Mouse (Mus musculus): ENCODE measurements around the gene Arglu1. TPM values are rescaled to one million over a fixed set of nuclear protein-coding genes. Genes with fewer than 3 reads are reported as not detected.

The Arglu1 gene
- polyA plus RNA-seq, 1 experiment, result 10.5 TPM

DNA sequence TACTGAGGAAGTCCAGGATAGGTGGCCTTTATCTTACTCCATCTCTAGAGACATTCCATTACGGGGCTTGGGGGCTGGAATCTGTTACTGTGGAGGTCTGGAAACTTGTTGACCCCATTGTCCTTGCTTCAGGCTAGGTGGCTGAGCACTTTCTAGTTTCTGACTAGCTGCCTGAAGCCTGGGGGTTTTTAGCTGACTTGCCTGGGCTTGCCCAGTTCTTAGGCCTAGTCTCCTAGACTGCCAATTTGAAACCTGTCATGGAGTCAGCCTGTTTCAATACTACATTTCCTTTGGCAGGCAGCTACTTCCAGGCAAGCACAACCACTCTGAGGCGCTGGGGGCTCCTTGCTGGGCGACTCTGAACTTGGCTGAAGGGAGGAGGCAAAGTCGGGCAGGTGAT, 9.9 kb upstream of the Arglu1 start:
- Histone ChIP-seq H3K4me3 (replicated peaks) (no peak overlapping the region), H3K36me3 (ENCODE audit: control insufficient read depth) (no peaks in the 10 kb centered on the region), H3K27me3 (ENCODE audit: control insufficient read depth) (no peaks in the 10 kb centered on the region), H3K9me3 (ENCODE audit: control insufficient read depth, low read length) (no peaks in the 10 kb centered on the region), H3K4me1 (ENCODE audit: control insufficient read depth) (no peaks in the 10 kb centered on the region)
- TF ChIP-seq GATA1 (IDR thresholded peaks at IDR 0.05; ENCODE audit: low read length) (no peak), TAL1 (IDR thresholded peaks at IDR 0.05; ENCODE audit: low read length) (no peak)

DNA sequence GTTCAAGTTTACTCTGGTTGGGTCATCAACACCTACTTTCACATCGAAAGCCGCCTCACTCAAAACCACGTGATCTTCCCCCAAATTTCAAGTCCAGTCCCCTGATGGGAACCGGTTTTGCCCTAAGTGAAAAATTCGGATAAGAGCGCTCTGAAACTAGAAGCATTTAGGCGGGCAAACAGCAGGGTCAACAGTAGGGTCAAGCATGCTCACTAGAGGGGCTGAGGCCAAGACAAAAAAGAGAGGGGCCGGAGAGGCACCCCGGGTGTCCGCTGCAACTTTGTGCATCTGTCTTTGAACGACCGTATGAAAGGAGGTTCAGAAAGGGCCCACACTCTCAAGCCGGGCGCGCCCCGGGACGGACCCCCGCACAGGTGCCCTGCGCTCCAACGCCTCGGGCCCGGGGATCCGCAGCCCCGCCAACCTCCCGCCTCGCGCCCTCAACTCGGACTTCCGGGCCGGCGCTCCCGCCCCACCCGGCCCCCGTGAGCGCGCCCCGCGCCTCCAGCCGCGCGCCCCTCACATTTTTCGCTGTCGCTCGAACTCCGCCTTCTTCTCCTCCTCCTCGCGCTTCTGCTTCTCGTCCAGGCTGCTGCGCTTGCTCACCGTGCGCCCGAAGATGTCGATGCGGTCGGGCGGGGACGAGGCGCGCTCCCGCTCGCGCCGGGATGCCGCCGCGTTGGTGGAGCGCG, 721 bp downstream of the Arglu1 start:
- H3K4me1 ChIP-seq (ENCODE audit: control insufficient read depth), result peaks cover 42% of the 10 kb centered on the region
- TF ChIP-seq TAL1 (IDR thresholded peaks at IDR 0.05; ENCODE audit: low read length) (no peak), GATA1 (IDR thresholded peaks at IDR 0.05; ENCODE audit: low read length) (no peak)
- H3K27me3 ChIP-seq (ENCODE audit: control insufficient read depth), result peaks cover 3% of the 10 kb centered on the region; the same call in 1 of the 2 replicates
- H3K36me3 ChIP-seq (ENCODE audit: control insufficient read depth), result peaks cover 29% of the 10 kb centered on the region
- peak overlapping the region; percentile 96 for H3K4me3 ChIP-seq (replicated peaks)
- H3K9me3 ChIP-seq (ENCODE audit: control insufficient read depth, low read length), result no peaks in the 10 kb centered on the region

DNA sequence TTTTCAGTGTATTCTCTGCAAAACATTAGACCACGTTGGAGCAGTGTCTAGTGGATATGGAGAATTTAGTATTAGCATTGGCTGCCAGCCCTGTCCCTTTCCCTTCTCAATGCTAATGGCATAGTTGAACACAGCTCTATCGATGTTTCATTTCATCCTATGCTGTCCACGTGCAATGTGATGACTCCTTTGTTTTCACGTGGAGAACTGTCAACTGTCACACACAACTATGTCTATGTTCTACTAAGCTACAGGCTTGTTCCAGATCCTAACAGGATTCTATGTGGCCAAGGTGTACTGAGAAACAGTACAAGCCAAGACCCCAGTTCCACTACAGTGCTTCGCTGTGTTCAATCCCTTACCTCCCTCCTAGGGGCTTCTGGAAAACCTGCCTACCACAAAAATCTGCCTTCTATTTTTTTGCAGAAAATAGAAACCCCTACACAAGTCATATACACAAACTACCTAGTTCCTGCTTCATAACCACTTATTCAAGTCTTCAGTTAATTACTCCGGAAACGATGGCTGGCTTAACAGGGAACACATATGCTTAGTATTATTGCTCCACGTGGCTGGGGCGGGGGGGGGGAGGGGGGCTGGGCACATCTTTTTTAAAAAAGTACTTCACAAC, 1.4 kb downstream of the Arglu1 start:
- H3K27me3 ChIP-seq (ENCODE audit: control insufficient read depth), result peaks cover 3% of the 10 kb centered on the region; the same call in 1 of the 2 replicates
- H3K9me3 ChIP-seq (ENCODE audit: control insufficient read depth, low read length), result no peaks in the 10 kb centered on the region

DNA sequence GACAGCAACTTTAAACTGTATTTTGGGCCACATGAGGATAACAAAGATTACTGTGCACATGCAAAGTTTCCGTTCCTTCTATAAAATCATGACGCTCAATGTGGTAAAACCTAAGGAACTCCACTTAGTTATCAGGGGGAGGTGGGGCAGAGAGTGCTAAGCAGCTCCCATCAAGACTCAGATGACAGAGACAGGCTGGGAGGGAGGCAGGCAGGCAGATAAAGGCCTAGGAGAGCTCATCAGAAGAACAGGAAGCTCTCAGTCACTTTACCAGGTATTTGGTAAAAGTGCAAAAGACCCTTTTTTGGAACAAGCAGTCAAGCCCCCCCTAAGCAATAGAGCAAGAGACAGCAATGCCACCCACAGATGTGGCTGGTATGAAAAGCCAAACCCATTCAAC, 4.8 kb downstream of the Arglu1 start:
- Histone ChIP-seq H3K27me3 (ENCODE audit: control insufficient read depth) (no peaks in the 10 kb centered on the region), H3K4me3 (replicated peaks) (no peak overlapping the region), H3K9me3 (ENCODE audit: control insufficient read depth, low read length) (no peaks in the 10 kb centered on the region), H3K4me1 (ENCODE audit: control insufficient read depth) (peaks cover 41% of the 10 kb centered on the region), H3K36me3 (ENCODE audit: control insufficient read depth) (peaks cover 64% of the 10 kb centered on the region)
- TF ChIP-seq TAL1 (IDR thresholded peaks at IDR 0.05; ENCODE audit: low read length) (no peak), GATA1 (IDR thresholded peaks at IDR 0.05; ENCODE audit: low read length) (no peak)

More for the DNA sequence above, 1.4 kb downstream of the Arglu1 start:
- Histone ChIP-seq H3K4me3 (replicated peaks) (peak overlapping the region; percentile 96), H3K4me1 (ENCODE audit: control insufficient read depth) (peaks cover 43% of the 10 kb centered on the region), H3K36me3 (ENCODE audit: control insufficient read depth) (peaks cover 31% of the 10 kb centered on the region)
- TF ChIP-seq TAL1 (IDR thresholded peaks at IDR 0.05; ENCODE audit: low read length) (no peak), GATA1 (IDR thresholded peaks at IDR 0.05; ENCODE audit: low read length) (no peak)

- Histone ChIP-seq H3K9me3 (ENCODE audit: control insufficient read depth, low read length) (no peaks in the 10 kb centered on the region), H3K4me3 (replicated peaks) (no peak overlapping the region), H3K36me3 (ENCODE audit: control insufficient read depth) (peaks cover 84% of the 10 kb centered on the region), H3K27me3 (ENCODE audit: control insufficient read depth) (no peaks in the 10 kb centered on the region), H3K4me1 (ENCODE audit: control insufficient read depth) (peaks cover 23% of the 10 kb centered on the region)
- no peak for TF ChIP-seq TAL1 (IDR thresholded peaks at IDR 0.05; ENCODE audit: low read length)
- no peak for TF ChIP-seq GATA1 (IDR thresholded peaks at IDR 0.05; ENCODE audit: low read length)
Observed at GRCm38 (mm10) chr8:8682697-8683096, 7.6 kb downstream of the Arglu1 start.

- H3K27me3 ChIP-seq (ENCODE audit: control insufficient read depth), result no peaks in the 10 kb centered on the region
- TF ChIP-seq TAL1 (IDR thresholded peaks at IDR 0.05; ENCODE audit: low read length) (no peak), GATA1 (IDR thresholded peaks at IDR 0.05; ENCODE audit: low read length) (no peak)
- H3K36me3 ChIP-seq (ENCODE audit: control insufficient read depth), result peaks cover 97% of the 10 kb centered on the region
- no peaks in the 10 kb centered on the region for H3K9me3 ChIP-seq (ENCODE audit: control insufficient read depth, low read length)
- no peak overlapping the region for H3K4me3 ChIP-seq (replicated peaks)
- H3K4me1 ChIP-seq (ENCODE audit: control insufficient read depth), result peaks cover 3% of the 10 kb centered on the region; the same call in 1 of the 2 replicates
Observed at GRCm38 (mm10) chr8:8678236-8678635, 12.1 kb downstream of the Arglu1 start.

DNA sequence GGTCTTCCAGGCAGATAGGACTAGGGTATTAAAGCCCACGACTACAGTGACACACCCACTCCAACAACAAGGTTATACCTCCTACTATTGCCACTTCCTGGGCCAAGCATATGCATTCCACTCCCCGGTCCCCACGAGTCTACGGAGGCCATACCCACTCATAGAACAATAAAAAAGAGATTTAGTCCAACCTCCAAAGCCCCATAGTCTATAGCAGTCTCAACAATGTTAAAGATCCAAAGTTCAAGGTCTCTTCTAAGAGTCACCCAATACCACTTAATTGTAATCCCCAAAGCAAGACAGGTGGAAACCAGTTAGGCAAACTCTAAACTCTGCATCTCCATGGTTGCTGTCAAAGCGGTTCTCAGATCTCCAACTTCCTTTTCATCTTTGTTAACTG, 15.5 kb downstream of the Arglu1 start:
- Histone ChIP-seq H3K4me1 (ENCODE audit: control insufficient read depth) (peaks cover 3% of the 10 kb centered on the region; the same call in 1 of the 2 replicates), H3K4me3 (replicated peaks) (no peak overlapping the region), H3K36me3 (ENCODE audit: control insufficient read depth) (peaks cover 95% of the 10 kb centered on the region), H3K27me3 (ENCODE audit: control insufficient read depth) (no peaks in the 10 kb centered on the region), H3K9me3 (ENCODE audit: control insufficient read depth, low read length) (no peaks in the 10 kb centered on the region)
- no peak for TF ChIP-seq TAL1 (IDR thresholded peaks at IDR 0.05; ENCODE audit: low read length)
- TF ChIP-seq GATA1 (IDR thresholded peaks at IDR 0.05; ENCODE audit: low read length), result no peak

DNA sequence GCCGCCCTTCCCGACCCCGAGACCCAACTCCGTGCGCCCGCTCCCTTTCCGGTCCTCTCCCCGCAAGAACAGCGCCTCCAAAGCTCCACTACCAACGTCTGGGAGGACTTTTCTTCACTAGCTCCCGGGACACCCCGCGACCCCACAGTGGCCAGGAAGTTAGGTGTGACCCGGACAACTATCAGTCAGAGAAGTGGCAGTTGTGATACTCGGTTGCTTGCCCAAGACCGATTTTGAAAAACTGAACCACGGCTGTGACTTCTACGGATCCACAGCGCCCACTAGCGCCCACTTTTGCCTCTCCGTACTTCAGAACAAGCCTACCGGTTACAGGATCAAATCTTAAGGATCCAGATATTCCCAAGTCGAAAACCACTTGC, 28.6 kb downstream of the Arglu1 start:
- Histone ChIP-seq H3K27me3 (ENCODE audit: control insufficient read depth) (peaks cover 51% of the 10 kb centered on the region), H3K9me3 (ENCODE audit: control insufficient read depth, low read length) (peaks cover 4% of the 10 kb centered on the region; the same call in 1 of the 2 replicates), H3K4me1 (ENCODE audit: control insufficient read depth) (peaks cover 18% of the 10 kb centered on the region), H3K36me3 (ENCODE audit: control insufficient read depth) (peaks cover 34% of the 10 kb centered on the region), H3K4me3 (replicated peaks) (peak overlapping the region; percentile 66)
- TF ChIP-seq TAL1 (IDR thresholded peaks at IDR 0.05; ENCODE audit: low read length), result no peak
- TF ChIP-seq GATA1 (IDR thresholded peaks at IDR 0.05; ENCODE audit: low read length), result no peak

DNA sequence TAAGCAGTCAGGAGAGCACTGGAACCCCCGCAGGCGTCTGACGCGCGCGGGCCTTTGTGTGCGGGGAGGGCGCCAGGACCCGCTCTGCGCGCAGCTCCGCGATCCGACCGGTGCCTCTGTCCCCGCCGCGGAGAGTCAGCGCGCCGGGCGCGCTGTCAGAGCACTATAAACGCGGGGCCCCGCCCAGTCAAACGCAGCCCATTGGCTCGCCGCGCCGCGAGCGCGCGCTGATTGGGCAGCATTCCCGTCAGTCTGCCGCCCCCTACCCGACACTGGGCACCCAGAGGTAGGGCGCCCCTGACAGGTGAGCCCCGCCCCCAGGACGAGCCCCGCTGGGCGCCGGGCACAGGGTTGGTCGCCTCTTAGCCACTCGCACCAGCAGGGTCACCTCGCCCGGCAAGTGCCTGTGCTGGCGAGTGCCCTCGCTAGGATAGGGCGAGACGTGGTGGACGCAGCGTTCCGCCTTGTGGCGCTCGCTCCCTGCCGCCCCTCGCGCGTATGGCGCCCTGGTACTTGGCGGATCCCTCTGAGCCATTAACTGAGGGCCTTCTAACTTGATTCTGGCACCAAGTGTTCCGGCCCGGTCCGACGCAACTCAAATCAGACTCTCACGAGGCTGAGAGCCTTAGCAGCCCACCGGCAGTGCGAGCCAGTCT, 29.1 kb downstream of the Arglu1 start, which contains the start of gene Efnb2:
TSS of gene Efnb2 (minus strand) at position 140 of the 656 bp plus-strand sequence.
- Histone ChIP-seq H3K27me3 (ENCODE audit: control insufficient read depth) (peaks cover 54% of the 10 kb centered on the region), H3K4me1 (ENCODE audit: control insufficient read depth) (peaks cover 18% of the 10 kb centered on the region), H3K9me3 (ENCODE audit: control insufficient read depth, low read length) (peaks cover 4% of the 10 kb centered on the region; the same call in 1 of the 2 replicates), H3K36me3 (ENCODE audit: control insufficient read depth) (peaks cover 29% of the 10 kb centered on the region), H3K4me3 (replicated peaks) (peak within 1 kb of the TSS; percentile 66)
- no peak for TF ChIP-seq TAL1 (IDR thresholded peaks at IDR 0.05; ENCODE audit: low read length)
- no peak for TF ChIP-seq GATA1 (IDR thresholded peaks at IDR 0.05; ENCODE audit: low read length)
